Mouse (Mus musculus): Measurements from ENCODE around the gene Klra9. TPM values are rescaled to one million over a fixed set of nuclear protein-coding genes. Genes with fewer than 3 reads are reported as not detected.
"Not testable (repeated sequence)": the region's sequence is repeated elsewhere in the genome, so short reads cannot be mapped to it uniquely, and the experiment has no call there.

Gene Klra9
- polyA plus RNA-seq (2015; fragmentation: Nextera tagmentation; extraction: Ambion mirVana) = not detected in 2 replicates

- H3K4me1 ChIP-seq (replicated peaks); H3K4me2 ChIP-seq (replicated peaks); H3K9ac ChIP-seq; H3K27me3 ChIP-seq (replicated peaks); H3K4me3 ChIP-seq (replicated peaks); H3K36me3 ChIP-seq; ATAC-seq; H3K9me3 ChIP-seq; H3K27ac ChIP-seq: not testable (repeated sequence)
- 59% methylated on average over 3 of the region's 3 CpGs for WGBS
Observed at GRCm38 (mm10) chr6:130193012-130193411, at the start of gene Klra9. Gene Klra9 (minus strand): TSS chr6:130193112.

GRCm38 (mm10) chr6:130237536-130237935, 44.6 kb upstream of the Klra9 start:
- 75% methylated on average over 2 of the region's 2 CpGs for WGBS
- H3K4me2 ChIP-seq (replicated peaks) = no peak overlapping the region
- H3K9me3 ChIP-seq = no peaks in the 10 kb centered on the region
- no peaks in the 10 kb centered on the region for H3K4me1 ChIP-seq (replicated peaks)
- H3K9ac ChIP-seq = no peak overlapping the region
- no peaks in the 10 kb centered on the region for H3K27me3 ChIP-seq (replicated peaks)
- ATAC-seq = no peak
- H3K4me3 ChIP-seq (replicated peaks) = no peak overlapping the region
- H3K36me3 ChIP-seq = no peaks in the 10 kb centered on the region
- H3K27ac ChIP-seq = no peak overlapping the region

- no peak overlapping the region for H3K4me2 ChIP-seq (replicated peaks)
- 36% methylated on average over 1 of the region's 1 CpGs for WGBS
- no peak overlapping the region for H3K9ac ChIP-seq
- no peaks in the 10 kb centered on the region for H3K27me3 ChIP-seq (replicated peaks)
- ATAC-seq = no peak
- no peaks in the 10 kb centered on the region for H3K4me1 ChIP-seq (replicated peaks)
- H3K27ac ChIP-seq = no peak overlapping the region
- no peaks in the 10 kb centered on the region for H3K36me3 ChIP-seq
- H3K9me3 ChIP-seq = no peaks in the 10 kb centered on the region
- no peak overlapping the region for H3K4me3 ChIP-seq (replicated peaks)
Observed at GRCm38 (mm10) chr6:130236635-130237034, 43.7 kb upstream of the Klra9 start.

GRCm38 (mm10) chr6:130233222-130233621, 40.3 kb upstream of the Klra9 start, which contains the start of gene Klra7:
Gene Klra7 (minus strand): TSS chr6:130233322.
- no peak within 1 kb of the TSS for H3K4me2 ChIP-seq (replicated peaks)
- no peak for ATAC-seq
- no peak within 1 kb of the TSS for H3K4me3 ChIP-seq (replicated peaks)
- no peaks in the 10 kb centered on the region for H3K36me3 ChIP-seq
- H3K9me3 ChIP-seq = no peaks in the 10 kb centered on the region
- H3K9ac ChIP-seq = no peak within 1 kb of the TSS
- no peaks in the 10 kb centered on the region for H3K27me3 ChIP-seq (replicated peaks)
- H3K4me1 ChIP-seq (replicated peaks) = no peaks in the 10 kb centered on the region
- no peak within 1 kb of the TSS for H3K27ac ChIP-seq

- H3K4me3 ChIP-seq (replicated peaks); H3K4me1 ChIP-seq (replicated peaks); H3K27me3 ChIP-seq (replicated peaks); ATAC-seq; H3K4me2 ChIP-seq (replicated peaks); H3K9ac ChIP-seq; H3K9me3 ChIP-seq; H3K27ac ChIP-seq; H3K36me3 ChIP-seq: not testable (repeated sequence)
- 86% methylated on average over 1 of the region's 1 CpGs for WGBS
Observed at GRCm38 (mm10) chr6:130197453-130197852, 4.5 kb upstream of the Klra9 start.

- H3K4me1 ChIP-seq (replicated peaks); H3K9me3 ChIP-seq; H3K4me2 ChIP-seq (replicated peaks); H3K27ac ChIP-seq; ATAC-seq; H3K27me3 ChIP-seq (replicated peaks); H3K36me3 ChIP-seq; H3K9ac ChIP-seq; H3K4me3 ChIP-seq (replicated peaks): not testable (repeated sequence)
- 69% methylated on average over 4 of the region's 4 CpGs for WGBS
Observed at GRCm38 (mm10) chr6:130129798-130130197, 63.1 kb downstream of the Klra9 start, which contains the start of gene Klra8. Gene Klra8 (minus strand): TSS chr6:130129898.

Other genes starting within 250 kb of the Klra9 start
- gene Klra6, start 166.2 kb downstream of the Klra9 start, polyA plus RNA-seq (2015; fragmentation: Nextera tagmentation; extraction: Ambion mirVana) = not detected in 2 replicates
- gene Klra4, start 125.8 kb downstream of the Klra9 start, polyA plus RNA-seq (2015; fragmentation: Nextera tagmentation; extraction: Ambion mirVana) = not detected in 2 replicates
- gene Klra8, start 63.2 kb downstream of the Klra9 start, polyA plus RNA-seq (2015; fragmentation: Nextera tagmentation; extraction: Ambion mirVana) = not detected in 2 replicates
- not detected in 2 replicates for gene Klra7, start 40.2 kb upstream of the Klra9 start, polyA plus RNA-seq (2015; fragmentation: Nextera tagmentation; extraction: Ambion mirVana)
- gene Klra10, start 88.8 kb upstream of the Klra9 start, polyA plus RNA-seq (2015; fragmentation: Nextera tagmentation; extraction: Ambion mirVana) = not detected in 2 replicates
- not detected in 2 replicates for gene Klra3, start 144.5 kb upstream of the Klra9 start, polyA plus RNA-seq (2015; fragmentation: Nextera tagmentation; extraction: Ambion mirVana)
- gene Klra1, start 193.8 kb upstream of the Klra9 start, polyA plus RNA-seq (2015; fragmentation: Nextera tagmentation; extraction: Ambion mirVana) = not detected in 2 replicates